Mouse (Mus musculus): Measurements from ENCODE around the gene Map1lc3a. TPM values are rescaled to one million over a fixed set of nuclear protein-coding genes. Genes with fewer than 3 reads are reported as not detected.
A peak's percentile ranks its signal among the peaks of the same experiment; 100 is the strongest.

Gene Map1lc3a
- polyA plus RNA-seq (2017; shearing (Covaris generic)), result 1 to 10 TPM in 2 of 3 experiments, not detected in 1; 1.4 to 2.5 TPM

DNA sequence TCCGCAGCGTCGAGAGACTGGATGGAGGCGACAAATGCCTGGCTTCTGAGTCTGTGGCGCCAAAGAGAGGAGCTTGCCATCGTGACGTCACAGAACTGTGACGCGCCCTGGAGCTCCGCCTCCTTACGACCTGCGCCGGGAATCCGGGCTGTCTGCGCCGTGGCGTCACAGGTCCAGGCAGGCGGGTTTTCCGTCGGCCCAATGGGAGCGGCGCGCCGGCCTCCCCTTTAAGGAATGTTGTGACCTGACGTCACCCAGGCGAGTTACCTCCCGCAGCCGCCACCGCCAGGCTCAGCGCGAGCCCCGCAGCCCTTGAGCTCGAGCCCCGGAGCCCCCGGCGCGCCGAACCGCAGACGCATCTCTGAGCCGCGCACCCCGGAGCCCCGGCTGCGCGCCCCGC, at the start of gene Map1lc3a:
Map1lc3a (plus strand) TSS at position 103 of the 400 bp plus-strand sequence.
- ATAC-seq, result peak; percentile 93

DNA sequence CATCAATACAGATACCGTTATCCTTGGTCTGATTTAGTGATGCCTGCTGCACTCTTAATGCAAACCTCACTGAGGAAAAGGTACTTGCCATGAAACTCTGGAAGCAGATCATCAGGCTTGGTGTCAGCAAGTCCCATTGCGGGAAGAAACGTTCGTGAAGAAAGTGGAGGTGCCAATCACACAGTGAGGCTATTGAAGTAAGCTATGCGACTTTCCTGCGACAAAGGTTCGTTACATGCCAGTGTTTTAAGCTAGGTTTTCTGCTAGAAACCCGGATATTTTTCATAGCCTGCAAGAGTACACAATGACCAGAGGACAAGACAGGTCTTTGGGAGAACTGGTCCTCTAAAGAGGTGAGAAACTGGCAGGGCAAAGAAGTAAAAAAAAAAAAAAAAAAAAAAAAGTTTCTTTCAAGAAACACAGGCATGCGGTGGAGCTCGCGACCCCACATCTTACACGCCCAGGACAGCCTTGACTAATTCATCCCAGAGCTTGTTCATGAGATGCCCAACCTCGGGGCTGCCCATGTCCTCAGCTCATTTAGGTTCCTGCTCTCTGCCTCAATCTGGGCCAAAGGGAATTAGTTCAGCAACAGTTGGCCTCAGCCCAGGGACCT, 40.2 kb upstream of the Map1lc3a start:
- ATAC-seq, result peak; percentile 46

DNA sequence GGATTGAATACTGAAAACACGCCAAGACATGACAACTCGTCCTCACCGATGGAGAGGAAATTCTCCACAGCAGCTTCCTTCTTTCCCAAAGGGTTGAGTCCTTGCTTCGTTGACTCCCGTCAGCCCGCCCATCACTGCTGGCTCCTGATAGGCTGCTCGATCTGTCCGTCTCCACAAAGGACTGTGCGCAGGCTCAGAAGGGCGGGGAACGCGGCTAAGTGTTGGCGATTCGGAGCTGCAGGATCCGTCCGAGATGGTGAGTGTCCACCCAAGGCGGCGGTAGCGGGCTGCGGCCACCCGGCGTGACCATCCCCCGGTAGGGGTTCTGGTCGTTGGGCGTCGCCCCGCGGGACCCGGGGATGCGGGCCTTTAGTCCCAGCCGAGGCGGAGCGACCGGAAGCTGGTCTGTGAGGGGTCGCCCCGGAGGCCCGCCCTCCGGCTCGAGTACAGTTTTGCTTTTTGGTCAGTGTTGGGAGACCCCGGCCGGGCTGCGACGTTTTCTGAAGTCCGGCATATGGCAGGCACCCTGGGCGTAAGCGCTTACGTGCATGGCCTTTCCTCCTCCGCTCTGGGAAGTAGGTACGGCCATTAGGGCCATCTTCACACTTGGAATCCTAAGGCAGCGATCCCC, 39.6 kb upstream of the Map1lc3a start, which contains the start of gene Dynlrb1:
Dynlrb1 (plus strand) TSS at position 172 of the 631 bp plus-strand sequence.
- ATAC-seq, result peak; percentile 96

DNA sequence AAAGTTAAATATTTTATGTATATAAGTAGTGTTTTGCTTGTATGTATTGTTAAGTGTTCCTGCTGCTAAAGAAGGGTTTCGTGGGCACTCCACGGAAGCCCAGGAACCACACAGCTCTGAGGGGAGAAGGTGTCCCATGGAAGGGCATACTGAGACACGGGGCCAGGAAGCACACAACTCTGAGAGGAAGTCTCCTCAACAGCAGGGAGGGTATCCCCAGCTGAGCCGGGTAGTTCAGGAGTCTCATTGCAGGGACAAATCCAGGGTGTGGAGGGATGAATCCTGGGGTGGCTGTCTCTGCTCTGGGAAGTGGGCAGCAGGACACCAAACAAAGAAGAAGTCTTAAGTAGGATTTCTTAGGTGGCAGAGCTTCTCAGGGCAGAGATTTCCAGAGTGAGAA, 38.8 kb upstream of the Map1lc3a start:
- peak; percentile 20 for ATAC-seq

DNA sequence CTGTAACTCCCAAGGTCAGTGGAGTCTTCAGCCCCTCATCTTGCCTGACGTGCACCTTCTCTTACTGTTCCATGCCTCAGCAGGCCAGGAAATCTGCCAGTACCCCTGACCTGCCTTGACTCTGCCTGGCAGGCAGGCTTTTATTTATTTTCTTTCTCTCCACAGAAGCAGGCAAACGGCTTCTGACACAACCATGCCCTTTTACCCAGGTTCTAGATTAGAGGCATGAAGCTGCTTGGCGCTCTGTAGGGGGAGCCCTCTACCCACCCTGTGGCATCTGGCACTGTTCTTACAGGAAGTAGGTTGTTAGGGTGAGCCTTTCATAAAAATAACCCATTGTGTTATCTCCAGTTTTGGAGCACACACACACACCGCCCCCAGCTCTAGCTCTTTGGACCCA, 35.2 kb upstream of the Map1lc3a start:
- no peak for ATAC-seq

DNA sequence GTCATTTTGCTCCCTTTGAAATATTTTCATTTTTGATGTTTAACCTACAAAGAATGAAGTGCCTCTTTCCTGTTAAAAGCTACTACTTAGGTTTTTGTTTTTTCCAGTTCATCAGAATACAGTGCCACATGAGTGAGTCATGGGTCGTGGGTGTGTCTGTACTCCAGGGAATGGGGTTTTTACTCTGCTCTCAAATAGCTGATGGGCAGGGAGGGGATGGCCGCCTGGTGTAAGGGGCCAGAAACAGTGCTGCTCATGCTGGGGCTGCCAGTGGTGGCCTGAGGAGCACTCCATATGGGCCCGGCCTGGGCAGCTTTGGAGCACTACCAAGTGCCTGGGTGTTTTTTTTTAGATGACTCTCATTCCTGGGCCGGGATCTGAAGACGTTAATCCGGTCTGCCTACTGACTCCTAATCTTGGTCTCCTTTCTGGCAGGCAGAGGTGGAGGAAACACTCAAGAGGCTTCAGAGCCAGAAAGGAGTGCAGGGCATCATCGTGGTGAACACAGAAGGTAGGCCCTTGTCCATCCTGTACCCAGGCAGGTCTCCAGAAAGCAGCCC, 33.7 kb upstream of the Map1lc3a start:
- ATAC-seq, result no peak

DNA sequence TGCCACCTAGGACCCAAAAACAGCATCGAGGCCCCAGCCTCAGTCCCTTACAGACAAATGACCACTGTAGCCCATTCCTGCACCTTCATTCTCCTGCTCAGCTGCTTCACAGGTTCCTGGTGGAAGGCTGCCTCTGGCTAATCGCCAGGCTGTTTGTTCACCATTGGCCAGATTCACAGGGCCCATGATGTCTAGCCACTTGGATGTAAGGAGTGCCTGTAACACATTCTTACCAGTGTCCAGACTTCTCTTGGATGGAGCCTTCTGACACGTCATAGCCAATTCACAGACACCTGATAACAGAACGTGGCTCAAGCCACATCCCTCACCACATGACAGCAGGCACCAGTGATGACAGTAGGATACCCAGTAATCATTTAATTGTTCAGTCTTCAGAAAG, 29.9 kb upstream of the Map1lc3a start:
- ATAC-seq, result no peak

DNA sequence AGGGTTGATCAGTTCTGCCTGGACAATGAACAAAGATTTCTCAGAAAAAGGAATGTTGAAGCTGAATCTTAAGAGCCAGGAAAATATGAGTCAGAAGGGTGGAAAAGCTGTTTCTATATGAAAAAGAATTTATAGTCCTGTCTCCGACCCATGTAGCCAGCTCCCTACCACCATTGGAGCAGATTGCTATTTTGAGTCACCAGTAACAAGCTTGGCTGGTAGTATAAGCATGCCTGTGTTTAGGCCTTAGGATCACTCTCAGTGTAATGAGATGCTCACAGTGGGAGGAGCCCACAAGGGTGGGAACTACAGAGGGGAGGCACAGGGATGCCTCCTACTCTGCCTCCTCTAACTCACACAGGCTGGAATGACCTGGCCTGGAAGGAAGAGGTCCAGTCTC, 27.9 kb upstream of the Map1lc3a start:
- ATAC-seq, result no peak

DNA sequence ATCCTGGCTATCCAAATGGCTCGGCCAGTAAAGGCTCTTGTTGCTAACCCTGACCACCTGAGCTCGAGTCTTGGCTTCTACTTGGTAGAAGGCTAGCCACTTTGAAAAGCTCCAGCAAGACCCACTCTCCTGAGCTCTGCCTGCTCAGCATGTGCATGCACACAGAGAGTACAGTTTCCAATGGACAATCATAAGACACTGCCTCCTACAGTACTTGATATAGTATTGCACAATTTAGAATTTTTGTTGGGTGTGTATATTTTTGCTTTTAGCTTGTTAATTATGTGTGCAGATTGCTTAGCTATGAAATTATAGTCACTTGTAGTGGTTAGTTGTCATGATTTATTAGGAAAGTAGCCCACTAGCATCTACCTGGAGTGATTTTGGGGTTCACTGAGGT, 27.4 kb upstream of the Map1lc3a start:
- ATAC-seq, result no peak

DNA sequence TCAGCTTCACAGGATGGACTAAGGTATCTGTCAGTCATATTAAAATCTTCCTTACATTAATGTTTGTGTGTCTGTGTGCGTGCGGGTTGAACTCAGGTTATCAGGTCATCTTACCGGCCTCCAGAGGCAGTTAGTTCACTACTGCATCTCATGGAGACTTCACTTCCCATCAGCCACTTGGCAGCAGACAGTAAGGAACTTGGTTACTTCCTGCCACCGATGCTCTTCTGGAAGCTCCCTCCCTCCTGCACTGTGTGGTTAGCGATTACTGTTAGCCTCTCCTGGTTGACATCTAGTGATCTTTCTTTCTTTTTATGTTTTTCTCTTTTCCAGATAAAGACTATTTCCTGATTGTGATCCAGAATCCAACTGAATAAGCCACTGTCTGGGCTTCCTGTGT, 26.5 kb upstream of the Map1lc3a start:
- no peak for ATAC-seq

DNA sequence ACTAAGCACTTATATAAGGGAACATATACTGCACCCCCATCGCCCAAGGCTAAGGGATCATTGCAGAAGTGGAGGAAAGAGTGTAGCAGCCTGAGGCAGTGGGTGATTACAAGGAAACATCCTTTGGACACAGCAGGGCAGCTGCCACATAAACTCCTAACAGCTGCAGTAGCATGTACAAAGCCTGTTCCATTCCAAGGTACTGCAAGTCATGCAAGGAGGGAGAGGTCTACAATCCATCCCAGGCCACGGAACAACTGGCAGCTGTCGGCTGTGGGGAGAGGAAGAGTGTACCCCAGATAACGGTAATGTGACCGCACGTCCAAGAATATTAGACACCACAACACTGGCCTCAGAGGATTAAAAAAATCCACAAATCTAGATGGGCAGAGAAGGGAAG, 10.6 kb upstream of the Map1lc3a start:
- no peak for ATAC-seq

DNA sequence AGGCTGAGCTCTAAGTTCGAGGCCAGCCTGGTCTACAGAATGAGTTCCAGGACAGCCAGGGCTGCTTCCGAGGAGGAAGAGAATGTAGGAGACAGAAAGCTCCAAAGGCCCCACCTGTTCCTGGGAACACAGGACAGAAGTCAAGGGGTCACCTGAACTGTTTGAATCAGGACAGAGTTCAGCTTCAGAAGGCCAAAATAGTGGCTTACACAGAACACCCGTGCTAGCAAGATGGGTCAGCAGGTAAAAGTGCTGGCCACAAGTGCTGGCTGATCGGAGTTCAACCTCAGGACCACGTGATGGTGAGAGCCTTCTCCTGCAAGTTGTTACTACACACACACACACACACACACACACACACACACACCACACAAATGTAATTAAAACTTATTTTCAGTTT, 9.2 kb upstream of the Map1lc3a start:
- no peak for ATAC-seq

DNA sequence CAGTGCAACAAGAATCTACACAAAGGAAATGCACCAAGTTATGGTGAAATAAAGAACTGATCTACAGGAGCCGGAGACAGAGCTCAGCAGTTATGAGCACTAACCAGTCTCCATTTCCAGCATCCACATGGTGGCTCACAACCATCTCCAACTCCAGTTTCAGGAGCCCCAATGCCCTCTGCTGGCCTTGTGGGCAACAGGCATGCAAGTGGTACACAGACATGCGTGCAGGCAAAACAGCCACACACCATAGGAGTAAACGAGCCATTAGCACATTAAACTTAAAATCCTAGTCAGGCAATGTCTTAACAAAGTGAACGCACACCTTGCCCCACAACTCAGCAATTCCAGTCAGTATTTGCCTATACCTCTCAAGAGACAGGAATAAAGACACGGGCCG, 4.1 kb upstream of the Map1lc3a start:
- ATAC-seq, result no peak

DNA sequence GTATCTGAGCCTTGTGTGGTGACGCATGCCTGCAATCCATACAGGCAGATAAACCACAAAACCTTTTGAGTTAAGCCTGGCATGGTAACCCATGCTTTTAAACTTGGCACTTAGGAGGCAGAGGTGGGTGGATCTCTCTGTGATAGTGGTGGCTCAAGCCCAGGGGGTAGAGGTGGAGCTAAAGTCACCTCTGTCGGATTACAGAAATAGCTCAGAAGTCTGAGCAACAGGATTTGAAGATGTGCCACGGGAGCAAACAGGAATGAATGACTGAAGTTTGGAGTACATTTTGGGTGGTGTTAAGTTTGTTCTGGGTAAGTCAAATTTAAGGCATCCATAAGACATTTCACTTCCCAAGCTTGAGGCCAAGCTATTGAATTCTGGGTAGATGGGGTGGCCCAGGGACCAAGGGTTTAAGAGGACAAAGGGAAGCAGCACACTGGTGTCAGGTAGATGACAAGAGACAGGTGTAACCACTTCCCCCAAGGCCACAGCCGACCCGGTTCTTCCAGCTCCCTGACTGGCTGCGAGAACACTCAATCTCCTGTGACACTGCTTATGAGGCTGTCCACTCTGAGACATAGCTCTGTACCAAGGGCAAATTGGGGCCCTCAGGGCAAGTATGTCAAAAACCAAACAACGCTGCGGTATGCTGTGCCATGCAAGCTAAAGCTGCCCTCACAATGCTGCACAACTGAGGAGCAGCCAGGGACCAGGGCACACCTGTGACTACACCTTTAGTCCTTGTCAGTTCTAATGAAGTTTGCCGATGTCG, 3.5 kb upstream of the Map1lc3a start:
- ATAC-seq, result no peak

DNA sequence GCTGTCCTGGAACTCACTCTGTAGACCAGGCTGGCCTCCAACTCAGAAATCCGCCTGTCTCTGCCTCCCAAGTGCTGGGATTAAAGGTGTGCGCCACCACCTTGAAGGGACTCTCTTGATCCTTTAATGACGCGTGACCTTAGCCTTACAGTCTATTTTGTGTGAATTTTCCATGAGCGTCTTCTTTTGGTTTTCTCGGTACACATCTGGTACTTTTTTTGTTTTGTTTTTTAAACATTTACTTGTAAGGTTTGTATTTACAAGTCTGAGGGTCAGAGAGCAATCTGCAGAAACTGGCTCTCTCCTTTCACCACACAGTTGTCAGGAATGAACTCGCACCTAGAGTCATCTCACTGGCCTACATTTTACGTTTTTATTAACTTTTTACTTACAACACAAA, 2.5 kb upstream of the Map1lc3a start:
- ATAC-seq, result no peak

DNA sequence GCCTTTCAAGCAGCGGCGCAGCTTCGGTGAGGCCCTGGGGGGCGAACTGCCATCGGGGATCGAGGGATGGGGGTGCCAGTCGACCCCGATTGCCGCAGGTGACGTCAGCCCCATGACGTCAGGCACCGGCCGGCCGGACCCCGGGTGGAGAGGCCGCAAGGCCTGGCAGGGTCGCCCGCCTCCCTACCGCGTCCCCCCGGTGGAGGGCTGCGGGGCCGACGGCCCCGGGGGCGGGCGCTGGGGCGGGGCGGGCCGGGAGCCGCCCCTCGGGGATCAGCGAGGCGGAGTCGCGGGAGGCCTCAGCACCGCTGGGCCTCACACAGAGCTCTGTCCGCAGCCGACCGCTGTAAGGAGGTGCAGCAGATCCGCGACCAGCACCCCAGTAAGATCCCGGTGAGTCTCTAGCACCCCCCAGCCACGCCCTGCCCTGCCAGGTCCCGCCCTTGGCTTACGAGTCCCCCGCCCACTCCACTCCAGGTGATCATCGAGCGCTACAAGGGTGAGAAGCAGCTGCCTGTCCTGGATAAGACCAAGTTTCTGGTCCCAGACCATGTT, 601 bp downstream of the Map1lc3a start:
- ATAC-seq, result peak; percentile 27

DNA sequence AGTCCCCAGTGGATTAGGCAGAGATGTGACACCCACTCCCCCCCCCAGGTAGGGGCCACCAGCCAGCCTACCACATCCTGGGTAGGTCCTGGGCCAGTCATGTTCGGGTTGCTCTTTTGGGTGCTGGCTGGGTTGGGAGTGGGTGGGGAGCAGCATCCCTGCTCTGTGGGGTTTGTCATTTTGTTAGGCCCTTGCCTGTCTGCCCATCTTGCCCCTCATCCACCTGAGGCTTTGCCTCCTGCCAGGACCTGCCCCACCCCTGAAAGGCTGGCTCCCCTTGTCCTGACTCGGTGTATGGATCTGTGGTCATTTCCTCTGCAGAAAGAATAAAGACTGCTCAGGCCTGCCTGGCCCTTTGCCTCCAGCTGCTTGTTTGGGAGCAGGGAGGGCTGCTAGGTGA, 1.6 kb downstream of the Map1lc3a start:
- ATAC-seq, result no peak

DNA sequence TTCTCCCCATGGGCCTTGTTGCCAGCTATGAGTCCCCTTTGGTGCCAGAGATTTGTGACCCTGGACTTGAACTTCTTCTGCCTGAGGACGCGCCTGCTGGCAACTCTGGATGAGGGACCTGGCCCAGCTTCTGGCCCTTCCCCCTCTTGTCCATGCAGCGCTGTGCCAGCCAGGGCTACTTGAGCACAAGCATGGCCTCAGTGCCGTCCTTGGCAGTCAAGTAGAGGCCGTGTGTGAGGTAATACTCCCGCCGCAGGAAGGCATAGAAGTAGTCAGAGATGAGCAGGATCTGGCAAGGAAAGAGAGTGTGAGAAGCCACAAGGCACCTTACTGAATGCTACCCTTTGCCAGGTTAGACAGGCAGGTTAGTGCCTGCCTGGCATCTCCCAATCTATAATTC, 2.3 kb downstream of the Map1lc3a start:
- no peak for ATAC-seq

DNA sequence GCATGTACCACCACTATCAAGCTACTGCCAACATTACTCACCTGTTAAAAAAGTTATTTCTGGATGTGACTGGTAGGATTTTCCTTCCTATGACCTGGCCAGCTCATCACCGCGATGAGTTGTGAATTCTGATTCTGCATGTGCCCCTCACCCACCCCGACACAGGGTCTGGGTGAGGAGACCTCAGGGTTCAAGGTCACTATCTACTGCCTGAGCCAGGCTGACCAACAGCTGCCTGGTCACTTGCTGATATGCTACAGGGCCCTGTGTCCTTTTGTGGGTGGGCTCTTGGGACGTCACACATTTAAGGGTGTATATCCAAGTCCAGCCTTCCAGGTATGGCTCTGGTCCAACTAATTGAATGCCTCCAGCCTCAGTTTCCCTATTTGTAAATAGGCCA, 3.1 kb downstream of the Map1lc3a start:
- no peak for ATAC-seq

DNA sequence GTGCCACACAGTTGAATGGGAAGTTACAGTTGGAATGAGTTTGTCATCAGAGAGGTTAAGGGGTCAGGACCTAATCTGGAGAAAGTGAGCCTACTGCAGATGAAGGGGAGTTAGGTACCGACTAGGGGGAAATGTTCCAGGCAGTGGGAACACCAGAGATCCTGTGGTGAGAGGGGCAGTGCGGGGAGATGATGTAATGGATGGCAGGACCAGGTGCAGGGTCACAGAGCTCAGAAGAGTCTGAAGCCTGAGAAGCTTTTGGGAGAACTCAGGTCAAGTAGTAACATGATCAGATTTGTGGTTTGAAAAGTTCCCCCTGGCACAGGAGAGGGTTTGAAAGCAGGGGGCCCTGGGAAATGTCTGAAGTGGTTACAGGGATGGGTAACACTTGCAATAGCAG, 4.0 kb downstream of the Map1lc3a start:
- ATAC-seq, result no peak

DNA sequence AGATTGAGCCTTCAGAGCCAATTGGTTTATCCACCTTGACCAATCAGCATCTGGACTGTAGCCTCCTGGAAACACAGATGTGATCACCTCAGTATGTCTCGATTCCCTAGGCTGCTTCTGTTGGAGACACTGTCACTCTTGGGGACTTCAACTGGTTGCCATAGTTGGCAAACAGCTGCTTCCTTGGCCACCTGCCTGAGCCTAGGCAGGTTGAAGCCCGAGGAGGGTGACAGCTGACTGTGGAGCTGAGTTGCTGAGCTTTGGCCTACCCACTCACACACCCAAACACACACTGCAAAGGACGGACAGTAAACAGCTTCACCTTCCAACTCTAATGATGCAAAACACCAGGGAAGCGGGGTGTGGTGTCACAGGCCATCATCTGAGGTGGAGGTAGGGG, 7.7 kb downstream of the Map1lc3a start:
- ATAC-seq, result no peak

DNA sequence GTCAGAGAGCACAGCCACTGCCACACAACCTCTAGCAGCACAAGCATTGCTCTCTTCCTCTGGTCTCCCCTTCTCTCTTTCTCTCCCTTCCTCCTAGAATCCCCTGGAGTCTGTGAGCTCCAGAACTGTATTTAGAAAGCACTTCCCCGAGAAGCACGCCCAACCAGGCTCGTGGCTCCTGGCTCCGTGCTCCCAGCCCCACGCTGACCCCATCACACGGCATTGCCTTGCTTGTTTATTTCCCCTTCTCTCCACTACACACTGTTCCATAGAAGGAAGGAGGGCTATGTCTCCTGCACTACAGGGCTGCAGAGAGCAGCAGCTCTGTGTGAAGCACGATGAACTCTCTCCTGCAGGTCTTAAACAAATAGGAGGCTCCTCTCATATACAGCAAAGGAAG, 8.6 kb downstream of the Map1lc3a start:
- ATAC-seq, result no peak

DNA sequence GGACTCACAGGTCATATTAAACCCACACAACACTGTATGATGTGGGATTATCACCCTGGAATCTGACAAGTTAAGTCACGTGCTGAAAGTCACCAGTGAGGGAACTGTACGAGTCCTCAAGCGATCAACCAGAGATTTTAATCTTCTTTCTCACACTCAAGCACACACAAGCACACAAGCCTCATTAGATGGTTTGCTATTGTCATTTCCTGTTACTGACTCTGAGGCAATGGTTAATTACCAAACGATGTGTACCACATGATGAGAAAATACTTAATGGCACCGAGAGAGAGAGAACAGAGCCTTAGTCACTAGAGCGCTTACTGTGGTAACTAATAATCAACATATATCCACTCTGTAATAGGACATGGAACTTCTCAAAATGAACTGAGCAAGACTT, 9.6 kb downstream of the Map1lc3a start:
- no peak for ATAC-seq
